Mouse (Mus musculus): ENCODE results near the gene Zdhhc18.

- no peak for TF ChIP-seq POLR2A (IDR thresholded peaks at IDR 0.05; ENCODE audit: borderline replicate concordance, low read depth, low read length)
- TF ChIP-seq CTCF (IDR thresholded peaks at IDR 0.05; ENCODE audit: low read depth, low read length), result no peak
Observed at GRCm38 (mm10) chr4:133666199-133666598, 16.2 kb upstream of the Zdhhc18 start.

Measured in bone marrow macrophage, adult 2 months (primary cell).